Mouse (Mus musculus): ENCODE measurements around the gene Ddx11. TPM values are rescaled to one million over a fixed set of nuclear protein-coding genes. Genes with fewer than 3 reads are reported as not detected.

Ddx11 gene
- total and polyA plus RNA-seq, 2 experiments from 2014 or later = 2.3 to 5.6 TPM

DNA sequence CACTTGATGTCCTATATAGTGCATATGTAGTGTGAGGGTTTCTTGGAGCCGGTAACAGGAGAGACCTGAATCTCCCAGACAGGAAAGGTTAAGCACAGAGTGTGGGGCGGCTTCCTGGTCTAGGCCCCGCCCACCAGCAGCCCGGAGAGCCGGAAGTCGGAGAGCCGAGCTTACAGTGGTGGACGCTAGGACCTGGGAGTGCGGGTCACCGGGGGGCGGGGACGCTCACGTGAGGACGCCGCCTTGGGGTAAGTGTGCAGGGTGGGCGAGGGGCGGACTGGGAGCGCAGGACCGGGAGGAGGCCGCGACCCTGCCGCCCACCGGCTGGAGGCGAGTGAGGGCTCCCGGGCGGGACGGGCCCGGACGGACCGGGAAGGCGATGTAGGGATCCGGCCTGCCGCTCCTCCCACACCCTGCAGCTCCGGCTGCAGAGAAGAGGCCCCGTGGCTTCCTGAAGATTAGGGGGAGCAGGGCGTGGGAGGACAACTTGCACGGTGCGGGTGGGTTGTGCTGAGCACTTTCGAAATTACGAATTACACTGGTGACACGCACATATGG lies 11.8 kb upstream of the Ddx11 start, which contains the start of gene Washc1:
Gene Washc1 (plus strand): TSS at position 144 of the 558 bp plus-strand sequence.
- DNase-seq = peak; percentile 89
- peak; percentile 28; the same call in 1 of the 2 replicates for TF ChIP-seq CTCF (IDR thresholded peaks at IDR 0.05; ENCODE audit: low read depth)
- peak within 1 kb of the TSS; percentile 74 for H3K9ac ChIP-seq
- WGBS = under 1% methylated on average over 37 of the region's 41 CpGs
- ATAC-seq = peak; percentile 99
- peaks cover 26% of the 10 kb centered on the region for H3K36me3 ChIP-seq (ENCODE audit: insufficient read depth)
- H3K4me3 ChIP-seq (ENCODE audit: low read depth, low read length) = peak within 1 kb of the TSS; percentile 92
- H3K9me3 ChIP-seq (ENCODE audit: low read length) = no peaks in the 10 kb centered on the region
- H3K4me1 ChIP-seq (ENCODE audit: insufficient read depth) = no peaks in the 10 kb centered on the region
- peak within 1 kb of the TSS; percentile 64 for H3K4me2 ChIP-seq (ENCODE audit: low read depth)
- H3K27me3 ChIP-seq (ENCODE audit: insufficient read depth, low read length) = no peaks in the 10 kb centered on the region
- H3K27ac ChIP-seq (ENCODE audit: low read depth, low read length) = peak within 1 kb of the TSS; percentile 59

DNA sequence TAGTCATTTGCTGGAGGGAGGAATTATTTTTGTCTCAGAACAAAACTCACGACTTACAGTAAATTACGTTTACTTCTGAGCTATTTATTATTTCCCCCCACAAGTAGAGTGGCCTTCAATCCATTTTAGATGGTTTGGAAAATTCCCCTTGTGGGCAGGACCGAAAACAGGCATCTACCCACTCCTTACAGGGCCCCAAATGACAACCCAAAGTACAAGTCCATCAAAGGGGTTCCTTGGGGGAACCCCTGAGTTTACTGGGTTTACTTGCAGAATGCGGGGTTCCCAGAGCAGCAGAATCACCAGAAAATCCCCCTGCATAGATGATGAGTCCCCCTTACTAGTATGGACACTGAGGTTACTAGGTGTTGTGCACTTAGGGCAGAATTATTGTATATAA lies 11.2 kb upstream of the Ddx11 start:
- peak overlapping the region; percentile 64 for H3K4me2 ChIP-seq (ENCODE audit: low read depth)
- peak overlapping the region; percentile 74 for H3K9ac ChIP-seq
- no peak for ATAC-seq
- DNase-seq = no peak
- 36% methylated on average over 4 of the region's 4 CpGs for WGBS
- H3K36me3 ChIP-seq (ENCODE audit: insufficient read depth) = peaks cover 33% of the 10 kb centered on the region
- TF ChIP-seq CTCF (IDR thresholded peaks at IDR 0.05; ENCODE audit: low read depth) = no peak
- H3K9me3 ChIP-seq (ENCODE audit: low read length) = no peaks in the 10 kb centered on the region
- peak overlapping the region; percentile 92 for H3K4me3 ChIP-seq (ENCODE audit: low read depth, low read length)
- no peaks in the 10 kb centered on the region for H3K27me3 ChIP-seq (ENCODE audit: insufficient read depth, low read length)
- H3K27ac ChIP-seq (ENCODE audit: low read depth, low read length) = no peak overlapping the region
- H3K4me1 ChIP-seq (ENCODE audit: insufficient read depth) = no peaks in the 10 kb centered on the region

DNA sequence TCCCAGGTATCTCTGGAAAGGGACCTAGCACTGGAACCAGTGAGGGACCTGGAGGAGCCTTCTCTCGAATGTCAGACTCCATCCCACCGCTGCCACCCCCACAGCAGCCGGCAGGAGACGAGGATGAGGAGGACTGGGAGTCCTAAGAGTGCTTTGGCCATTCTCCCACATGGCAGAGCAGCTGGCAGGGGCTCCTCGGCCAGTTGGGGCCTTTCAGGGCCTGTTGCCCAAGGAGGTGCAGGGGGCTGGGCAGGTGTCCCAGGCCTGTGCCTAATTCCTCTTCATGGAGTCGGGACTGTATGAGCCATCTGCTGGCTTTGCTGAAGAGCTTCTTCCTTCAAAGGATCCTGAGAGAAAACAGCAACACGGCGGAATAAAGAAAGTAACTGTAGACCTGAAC lies 4.3 kb upstream of the Ddx11 start:
- no peak overlapping the region for H3K4me2 ChIP-seq (ENCODE audit: low read depth)
- no peaks in the 10 kb centered on the region for H3K27me3 ChIP-seq (ENCODE audit: insufficient read depth, low read length)
- H3K9me3 ChIP-seq (ENCODE audit: low read length) = no peaks in the 10 kb centered on the region
- WGBS = 75% methylated on average over 8 of the region's 8 CpGs
- H3K36me3 ChIP-seq (ENCODE audit: insufficient read depth) = peaks cover 60% of the 10 kb centered on the region
- H3K27ac ChIP-seq (ENCODE audit: low read depth, low read length) = no peak overlapping the region
- no peaks in the 10 kb centered on the region for H3K4me1 ChIP-seq (ENCODE audit: insufficient read depth)
- H3K9ac ChIP-seq = no peak overlapping the region
- ATAC-seq = no peak
- DNase-seq = no peak
- TF ChIP-seq CTCF (IDR thresholded peaks at IDR 0.05; ENCODE audit: low read depth) = no peak
- H3K4me3 ChIP-seq (ENCODE audit: low read depth, low read length) = no peak overlapping the region

DNA sequence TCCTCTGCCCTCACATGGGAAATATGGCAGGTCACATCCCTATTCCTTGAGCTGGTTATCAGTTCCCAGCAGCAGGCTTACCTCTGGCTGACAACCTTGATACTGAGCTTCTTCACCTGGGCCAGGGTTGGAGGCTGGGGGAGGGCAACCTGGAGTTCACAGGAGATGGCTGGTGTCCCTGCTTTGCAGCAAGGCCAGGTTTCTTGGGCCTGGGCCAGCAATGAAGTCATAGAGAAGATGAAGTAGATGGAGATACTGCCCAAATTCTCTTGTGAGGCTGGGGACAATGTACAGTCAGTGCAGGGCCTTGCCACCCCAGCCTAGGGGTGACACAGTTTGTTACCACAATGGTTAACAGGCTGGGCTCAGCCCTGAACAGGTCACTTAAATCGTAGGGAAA lies 2.6 kb upstream of the Ddx11 start:
- H3K9me3 ChIP-seq (ENCODE audit: low read length) = no peaks in the 10 kb centered on the region
- H3K27me3 ChIP-seq (ENCODE audit: insufficient read depth, low read length) = no peaks in the 10 kb centered on the region
- ATAC-seq = no peak
- TF ChIP-seq CTCF (IDR thresholded peaks at IDR 0.05; ENCODE audit: low read depth) = no peak
- no peak overlapping the region for H3K4me3 ChIP-seq (ENCODE audit: low read depth, low read length)
- no peak for DNase-seq
- no peak overlapping the region for H3K27ac ChIP-seq (ENCODE audit: low read depth, low read length)
- H3K9ac ChIP-seq = no peak overlapping the region
- H3K36me3 ChIP-seq (ENCODE audit: insufficient read depth) = peaks cover 44% of the 10 kb centered on the region
- no peak overlapping the region for H3K4me2 ChIP-seq (ENCODE audit: low read depth)
- WGBS = 78% methylated on average over 1 of the region's 1 CpGs
- H3K4me1 ChIP-seq (ENCODE audit: insufficient read depth) = no peaks in the 10 kb centered on the region

DNA sequence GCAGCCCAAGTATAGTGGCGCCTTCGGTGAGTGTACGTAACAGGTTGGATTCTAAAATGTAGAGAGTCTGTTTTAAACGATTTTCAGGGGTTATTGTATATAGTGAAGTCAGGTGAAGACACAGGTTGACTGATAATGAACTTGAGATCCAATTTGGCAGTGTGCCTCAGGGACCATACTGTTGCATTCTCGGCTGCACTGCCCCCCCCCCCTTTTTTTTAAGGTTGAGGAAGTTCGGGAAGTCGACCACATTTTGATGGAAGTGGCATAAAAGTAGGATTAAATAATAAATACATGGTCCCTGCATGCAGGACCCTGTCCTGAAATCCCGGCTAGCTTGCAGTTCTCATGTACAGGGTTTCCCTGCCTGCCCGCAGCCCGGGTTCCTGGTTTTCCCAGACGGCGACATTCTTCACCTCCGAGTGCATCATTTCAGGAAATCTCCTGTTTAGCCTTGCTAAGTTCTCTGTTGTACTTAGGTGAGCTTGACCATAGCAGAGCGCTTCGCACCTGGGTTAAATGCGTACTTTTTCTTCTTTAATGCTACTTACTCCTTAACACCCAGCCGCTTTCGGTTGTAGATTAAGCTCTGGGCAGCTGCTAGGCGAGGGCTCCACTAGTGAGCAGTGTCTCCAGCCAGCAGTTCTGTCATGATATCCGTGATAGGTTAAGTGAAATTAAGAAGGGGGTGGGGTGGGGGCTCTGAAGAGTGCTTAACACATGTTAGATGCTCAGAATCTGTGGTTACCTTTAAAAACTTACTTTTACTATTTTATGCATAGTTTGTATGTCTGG lies 693 bp downstream of the Ddx11 start:
- no peak for TF ChIP-seq CTCF (IDR thresholded peaks at IDR 0.05; ENCODE audit: low read depth)
- 2% methylated on average over 20 of the region's 20 CpGs for WGBS
- Histone ChIP-seq H3K36me3 (ENCODE audit: insufficient read depth) (peaks cover 10% of the 10 kb centered on the region), H3K4me1 (ENCODE audit: insufficient read depth) (no peaks in the 10 kb centered on the region), H3K9ac (peak overlapping the region; percentile 51), H3K4me3 (ENCODE audit: low read depth, low read length) (peak overlapping the region; percentile 81), H3K4me2 (ENCODE audit: low read depth) (peak overlapping the region; percentile 62), H3K9me3 (ENCODE audit: low read length) (no peaks in the 10 kb centered on the region), H3K27ac (ENCODE audit: low read depth, low read length) (no peak overlapping the region), H3K27me3 (ENCODE audit: insufficient read depth, low read length) (no peaks in the 10 kb centered on the region)
- ATAC-seq = no peak
- DNase-seq = no peak

DNA sequence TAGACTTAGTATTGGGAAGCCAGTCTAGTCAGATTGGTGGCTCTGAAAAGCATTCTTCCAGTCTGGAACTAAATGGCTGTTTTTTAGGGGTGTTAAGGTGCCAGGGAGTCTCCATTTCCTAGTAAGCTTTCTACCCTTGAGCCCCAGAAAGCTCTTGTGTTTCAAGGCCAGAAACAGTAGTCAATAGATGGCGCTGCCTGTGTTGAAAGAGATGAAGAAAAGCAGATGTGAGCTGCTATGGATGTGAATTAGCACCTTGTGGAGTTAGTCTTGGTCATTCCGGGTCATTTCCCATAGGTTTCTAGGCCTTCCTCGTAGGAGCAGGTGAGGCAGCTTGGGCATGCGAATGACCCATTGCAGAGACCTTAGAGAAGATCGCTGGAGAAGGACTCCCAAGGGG lies 1.9 kb downstream of the Ddx11 start:
- no peak overlapping the region for H3K4me3 ChIP-seq (ENCODE audit: low read depth, low read length)
- no peak overlapping the region for H3K9ac ChIP-seq
- no peak for DNase-seq
- no peaks in the 10 kb centered on the region for H3K4me1 ChIP-seq (ENCODE audit: insufficient read depth)
- H3K27ac ChIP-seq (ENCODE audit: low read depth, low read length) = no peak overlapping the region
- no peak for ATAC-seq
- 78% methylated on average over 5 of the region's 5 CpGs for WGBS
- H3K36me3 ChIP-seq (ENCODE audit: insufficient read depth) = peaks cover 2% of the 10 kb centered on the region; the same call in 1 of the 2 replicates
- no peaks in the 10 kb centered on the region for H3K9me3 ChIP-seq (ENCODE audit: low read length)
- H3K27me3 ChIP-seq (ENCODE audit: insufficient read depth, low read length) = no peaks in the 10 kb centered on the region
- H3K4me2 ChIP-seq (ENCODE audit: low read depth) = no peak overlapping the region
- peak; percentile 30; the same call in 1 of the 2 replicates for TF ChIP-seq CTCF (IDR thresholded peaks at IDR 0.05; ENCODE audit: low read depth)

DNA sequence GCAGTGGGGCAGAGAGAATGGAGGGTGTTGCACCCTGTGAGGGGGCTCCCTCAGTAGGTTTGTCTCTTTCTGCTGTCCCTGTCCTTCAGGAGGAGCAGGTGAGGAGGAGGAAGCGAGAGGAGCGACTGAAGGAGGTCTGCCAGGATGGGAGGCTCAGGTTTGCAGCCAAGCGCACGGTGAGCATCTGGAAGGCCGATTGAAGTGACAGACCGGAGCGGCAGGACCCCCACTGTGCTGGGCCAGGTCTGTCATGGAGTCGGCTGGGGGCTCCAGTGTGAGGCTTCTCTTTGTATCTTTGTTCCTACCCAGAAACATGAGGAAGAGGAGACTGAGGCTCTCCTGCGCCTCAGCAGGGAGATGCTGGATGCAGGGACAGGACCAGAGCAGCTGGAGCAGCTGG lies 7.1 kb downstream of the Ddx11 start:
- Histone ChIP-seq H3K9ac (no peak overlapping the region), H3K4me2 (ENCODE audit: low read depth) (no peak overlapping the region), H3K9me3 (ENCODE audit: low read length) (no peaks in the 10 kb centered on the region), H3K36me3 (ENCODE audit: insufficient read depth) (peaks cover 18% of the 10 kb centered on the region), H3K4me3 (ENCODE audit: low read depth, low read length) (no peak overlapping the region), H3K4me1 (ENCODE audit: insufficient read depth) (no peaks in the 10 kb centered on the region), H3K27me3 (ENCODE audit: insufficient read depth, low read length) (no peaks in the 10 kb centered on the region), H3K27ac (ENCODE audit: low read depth, low read length) (no peak overlapping the region)
- ATAC-seq = no peak
- no peak for TF ChIP-seq CTCF (IDR thresholded peaks at IDR 0.05; ENCODE audit: low read depth)
- WGBS = 86% methylated on average over 9 of the region's 9 CpGs
- DNase-seq = no peak
